Mouse (Mus musculus) MEL (cell line): Measurements from ENCODE around the gene Eomes. TPM values are rescaled to one million over a fixed set of nuclear protein-coding genes. Genes with fewer than 3 reads are reported as not detected.

Experiments used
- DNase-seq: peaks from one replicate; pipeline ENCODE4 v3.0.0; 2011; ENCODE audit warnings: low read depth, low spot score
- H3K27ac ChIP-seq: 2 replicates; pipeline ENCODE4 v1.5.1; 2012; ENCODE audit warnings: low read depth, mild to moderate bottlenecking, control low read depth, low read length, moderate library complexity; ENCODE audit not compliant: control insufficient read depth
- H3K27me3 ChIP-seq, 2 experiments: fragments of 150-350 bp in 1 of 2; sonication (generic) in 1 of 2; 2 replicates each; pipeline ENCODE4 v1.6.1; 2012; ENCODE audit warnings: low read length in 2 of 2, mild to moderate bottlenecking in 2 of 2, improper control_type of control experiment in 1 of 2, moderate library complexity in 1 of 2; ENCODE audit not compliant: insufficient read depth in 2 of 2, control insufficient read depth in 1 of 2
- H3K36me3 ChIP-seq, 2 experiments: 2 replicates each; pipeline ENCODE4 v1.6.1; 2012 to 2014; ENCODE audit warnings: low read length in 2 of 2, improper control_type of control experiment in 1 of 2, inconsistent platforms in 1 of 2, mild to moderate bottlenecking in 1 of 2; ENCODE audit not compliant: insufficient read depth in 2 of 2, control insufficient read depth in 1 of 2
- H3K4me1 ChIP-seq, 2 experiments: fragments of 150-350 bp in 1 of 2; sonication (generic) in 1 of 2; 2 replicates each; pipeline ENCODE4 v1.6.1; 2012; ENCODE audit warnings: low read length in 2 of 2, improper control_type of control experiment in 1 of 2, mild to moderate bottlenecking in 1 of 2; ENCODE audit not compliant: insufficient read depth in 2 of 2, control insufficient read depth in 1 of 2
- H3K4me3 ChIP-seq, 2 experiments: fragments of 150-350 bp in 1 of 2; sonication (generic) in 1 of 2; 2 replicates each; pipeline ENCODE4 v1.5.1; 2012; ENCODE audit warnings: low read depth in 2 of 2, low read length in 2 of 2, mild to moderate bottlenecking in 2 of 2, moderate library complexity in 2 of 2, control low read depth in 1 of 2, improper control_type of control experiment in 1 of 2; ENCODE audit not compliant: control insufficient read depth in 1 of 2, insufficient read depth in 1 of 2
- H3K79me2 ChIP-seq: 2 replicates; pipeline ENCODE4 v1.6.1; 2012; ENCODE audit warnings: mild to moderate bottlenecking, low read length, moderate library complexity; ENCODE audit not compliant: control insufficient read depth, poor library complexity, insufficient read depth
- H3K9ac ChIP-seq: 2 replicates; pipeline ENCODE4 v1.6.1; 2012; ENCODE audit warnings: low read depth, mild to moderate bottlenecking, control low read depth, low read length, moderate library complexity; ENCODE audit not compliant: control insufficient read depth, poor library complexity, severe bottlenecking
- H3K9me3 ChIP-seq: fragments of 150-350 bp; sonication (generic); replicated peaks from 2 replicates; pipeline ENCODE4 v1.6.1; 2012; ENCODE audit warnings: mild to moderate bottlenecking, low read length, improper control_type of control experiment, moderate library complexity; ENCODE audit not compliant: insufficient read depth
- E2F4 ChIP-seq: IDR thresholded peaks from 2 replicates; pipeline ENCODE4 v1.6.1; 2011; ENCODE audit warnings: low read depth, low read length, improper control_type of control experiment, borderline replicate concordance
- ELF1 ChIP-seq: IDR thresholded peaks from 2 replicates; pipeline ENCODE4 v1.6.1; 2014; ENCODE audit warnings: low read depth, mild to moderate bottlenecking, inconsistent platforms, low read length, improper control_type of control experiment, moderate library complexity
- ETS1 ChIP-seq: IDR thresholded peaks from 2 replicates; pipeline ENCODE4 v1.6.1; 2012; ENCODE audit warnings: low read depth, mild to moderate bottlenecking, inconsistent platforms, low read length, improper control_type of control experiment, moderate library complexity
- KAT2A ChIP-seq: conservative IDR thresholded peaks from 2 replicates; pipeline ENCODE4 v1.6.1; 2012; ENCODE audit warnings: low read depth, low read length, improper control_type of control experiment, inconsistent platforms
- MAX ChIP-seq: IDR thresholded peaks from 2 replicates; pipeline ENCODE4 v1.6.1; 2011; ENCODE audit warnings: low read length, improper control_type of control experiment
- MXI1 ChIP-seq: IDR thresholded peaks from 2 replicates; pipeline ENCODE4 v1.6.1; 2011; ENCODE audit warnings: mild to moderate bottlenecking, low read depth, low read length, improper control_type of control experiment
- MYC ChIP-seq: IDR thresholded peaks from 2 replicates; pipeline ENCODE4 v1.6.1; 2011; ENCODE audit warnings: low read depth, mild to moderate bottlenecking, low read length, improper control_type of control experiment, moderate library complexity
- NELFE ChIP-seq: IDR thresholded peaks from 2 replicates; pipeline ENCODE4 v1.6.1; 2011; ENCODE audit warnings: low read depth, low read length, improper control_type of control experiment
- POLR2A ChIP-seq, 2 experiments: IDR thresholded peaks; 2 replicates each; pipeline ENCODE4 v1.6.1; 2011 to 2012; ENCODE audit warnings: low read length in 2 of 2, mild to moderate bottlenecking in 2 of 2, control low read depth in 1 of 2, improper control_type of control experiment in 1 of 2, low read depth in 1 of 2, moderate library complexity in 1 of 2; ENCODE audit not compliant: control insufficient read depth in 1 of 2, insufficient read depth in 1 of 2, poor library complexity in 1 of 2
- POLR2AphosphoS2 ChIP-seq: IDR thresholded peaks from 2 replicates; pipeline ENCODE4 v1.6.1; 2011; ENCODE audit warnings: low read length, improper control_type of control experiment
- RAD21 ChIP-seq: IDR thresholded peaks from 2 replicates; pipeline ENCODE4 v1.6.1; 2011; ENCODE audit warnings: mild to moderate bottlenecking, low read depth, low read length, improper control_type of control experiment
- TAL1 ChIP-seq: IDR thresholded peaks from 2 replicates; pipeline ENCODE4 v1.6.1; 2012; ENCODE audit warnings: mild to moderate bottlenecking, inconsistent platforms, low read length, moderate library complexity, mixed read lengths
- UBTF ChIP-seq: IDR thresholded peaks from 2 replicates; pipeline ENCODE4 v1.6.1; 2012; ENCODE audit warnings: low read depth, mild to moderate bottlenecking, inconsistent platforms, low read length, improper control_type of control experiment, moderate library complexity, borderline replicate concordance; ENCODE audit not compliant: insufficient read depth
- USF2 ChIP-seq, 2 experiments: IDR thresholded peaks; 2 replicates each; pipeline ENCODE4 v1.6.1; 2011 to 2012; ENCODE audit warnings: improper control_type of control experiment in 2 of 2, low read length in 2 of 2, borderline replicate concordance in 1 of 2, inconsistent platforms in 1 of 2, low read depth in 1 of 2, mild to moderate bottlenecking in 1 of 2; ENCODE audit not compliant: insufficient read depth in 1 of 2
- ZC3H11A ChIP-seq: IDR thresholded peaks from 2 replicates; pipeline ENCODE4 v1.6.1; 2012; ENCODE audit warnings: low read depth, mild to moderate bottlenecking, inconsistent platforms, low read length, improper control_type of control experiment
- ZNF384 ChIP-seq: IDR thresholded peaks from 2 replicates; pipeline ENCODE4 v1.6.1; 2012; ENCODE audit warnings: low read depth, mild to moderate bottlenecking, inconsistent platforms, low read length, improper control_type of control experiment
- polyA plus RNA-seq, 2 experiments: library from polyadenylated mRNA; stranded (reverse) in 1 of 2; unstranded in 1 of 2; fragments of >175 nt in 1 of 2; fragments of >200 nt in 1 of 2; gene quantifications; 2 replicates each; pipeline versions ENCODE4 v1.2.1 to v1.2.4; 2012; ENCODE audit warnings: low replicate concordance in 2 of 2, low read depth in 1 of 2; ENCODE audit not compliant: insufficient read length in 2 of 2, insufficient read depth in 1 of 2, missing spikeins in 1 of 2
- total RNA-seq: library from RNA; depleted of rRNA; stranded (reverse); fragments of 300-350 nt; gene quantifications from 2 replicates; pipeline ENCODE4 v1.2.3, GENCODE M21; 2012

The Eomes gene
- total and polyA plus RNA-seq, 3 experiments: not detected

GRCm38 (mm10) chr9:118500963-118501362 is 23.0 kb downstream of the Eomes start:
- no peaks in the 10 kb centered on the region; a peak in 1 of 4 replicates for H3K27me3 ChIP-seq
- H3K79me2 ChIP-seq: peaks cover 2% of the 10 kb centered on the region; the same call in 1 of the 2 replicates
- no peak overlapping the region for H3K9ac ChIP-seq
- TF ChIP-seq UBTF: no peak
- no peak for TF ChIP-seq NELFE
- no peak for TF ChIP-seq ZNF384
- TF ChIP-seq ZC3H11A: no peak
- no peak for TF ChIP-seq MXI1
- peaks cover 3 to 8% of the 10 kb centered on the region in 2 experiments; a peak in 3 of 4 replicates for H3K4me1 ChIP-seq
- H3K9me3 ChIP-seq: no peaks in the 10 kb centered on the region
- H3K4me3 ChIP-seq: no peak overlapping the region
- peaks cover 0 to 2% of the 10 kb centered on the region in 2 experiments; a peak in 1 of 4 replicates for H3K36me3 ChIP-seq
- no peak for DNase-seq
- H3K27ac ChIP-seq: no peak overlapping the region

GRCm38 (mm10) chr9:118504656-118505055 is 26.6 kb downstream of the Eomes start:
- H3K4me1 ChIP-seq: peaks cover 3 to 11% of the 10 kb centered on the region in 2 experiments
- H3K79me2 ChIP-seq: peaks cover 29% of the 10 kb centered on the region
- H3K9ac ChIP-seq: no peak overlapping the region
- TF ChIP-seq POLR2AphosphoS2 (no peak), ELF1 (no peak), POLR2A (IDR thresholded peaks at IDR 0.05; ENCODE audit: control insufficient read depth in 1 of 2, insufficient read depth in 1 of 2, low read depth in 1 of 2, low read length in 2 of 2, poor library complexity in 1 of 2) (no peak), MXI1 (no peak), MYC (no peak), ZNF384 (no peak), USF2 (IDR thresholded peaks at IDR 0.05; ENCODE audit: borderline replicate concordance in 1 of 2, insufficient read depth in 1 of 2, low read depth in 1 of 2, low read length in 2 of 2) (no peak), UBTF (no peak), RAD21 (no peak), TAL1 (no peak), KAT2A (no peak), MAX (no peak), NELFE (no peak), ETS1 (no peak), E2F4 (no peak)
- TF ChIP-seq, all 39 proteins: peak for 0
- no peaks in the 10 kb centered on the region for H3K9me3 ChIP-seq
- H3K36me3 ChIP-seq: peaks cover 0 to 6% of the 10 kb centered on the region in 2 experiments; a peak in 2 of 4 replicates
- no peak for DNase-seq
- no peak overlapping the region for H3K4me3 ChIP-seq
- H3K27ac ChIP-seq: no peak overlapping the region
- no peaks in the 10 kb centered on the region; a peak in 1 of 4 replicates for H3K27me3 ChIP-seq
